Mouse (Mus musculus): ENCODE results near the gene Olfr53. TPM values are rescaled to one million over a fixed set of nuclear protein-coding genes. Genes with fewer than 3 reads are reported as not detected.

Gene Olfr53
- not detected for total RNA-seq (2023)

GRCm38 (mm10) chr7:140646152-140646551 is at the start of gene Olfr53:
Gene Olfr53 (plus strand): TSS chr7:140646452.

GRCm38 (mm10) chr7:140600969-140601368 is 45.3 kb upstream of the Olfr53 start, which contains the start of gene Olfr46:
Gene Olfr46 (plus strand): TSS chr7:140601269.

GRCm38 (mm10) chr7:140628670-140629069 is 17.6 kb upstream of the Olfr53 start, which contains the start of gene Olfr61:
Gene Olfr61 (plus strand): TSS chr7:140628970.

GRCm38 (mm10) chr7:140659630-140660029 is 13.4 kb downstream of the Olfr53 start, which contains the start of gene Olfr539:
Gene Olfr539 (plus strand): TSS chr7:140659930.

GRCm38 (mm10) chr7:140681651-140682050 is 35.4 kb downstream of the Olfr53 start, which contains the start of gene Olfr45:
Gene Olfr45 (plus strand): TSS chr7:140681951.

GRCm38 (mm10) chr7:140696967-140697366 is 50.7 kb downstream of the Olfr53 start, which contains the start of gene Olfr541:
Gene Olfr541 (plus strand): TSS chr7:140697267.

Other genes starting within 250 kb of the Olfr53 start
- gene Olfr531, start 243.5 kb upstream of the Olfr53 start, total RNA-seq (2023): not detected
- gene Olfr532, start 224.8 kb upstream of the Olfr53 start, total RNA-seq (2023): not detected
- gene Olfr533, start 183.1 kb upstream of the Olfr53 start, total RNA-seq (2023): not detected
- gene Olfr535, start 162.2 kb upstream of the Olfr53 start, total RNA-seq (2023): not detected
- gene Olfr536, start 139.1 kb upstream of the Olfr53 start, total RNA-seq (2023): not detected
- not detected for gene Olfr538, start 78.6 kb upstream of the Olfr53 start, total RNA-seq (2023)
- gene Olfr46, start 45.2 kb upstream of the Olfr53 start, total RNA-seq (2023): not detected
- not detected for gene Olfr61, start 17.5 kb upstream of the Olfr53 start, total RNA-seq (2023)
- not detected for gene Olfr539, start 13.5 kb downstream of the Olfr53 start, total RNA-seq (2023)
- gene Olfr45, start 35.5 kb downstream of the Olfr53 start, total RNA-seq (2023): not detected
- gene Olfr541, start 50.8 kb downstream of the Olfr53 start, total RNA-seq (2023): not detected
- gene Cyp2e1, start 117.3 kb downstream of the Olfr53 start, total RNA-seq (2023): not detected
- gene Syce1, start 141.4 kb downstream of the Olfr53 start, total RNA-seq (2023): not detected
- gene Zfp941, start 175.7 kb downstream of the Olfr53 start, total RNA-seq (2023): not detected
- not detected for gene Urah, start 188.6 kb downstream of the Olfr53 start, total RNA-seq (2023)
- gene Scgb1c1, start 199.1 kb downstream of the Olfr53 start, total RNA-seq (2023): not detected
- gene Odf3, start 201.4 kb downstream of the Olfr53 start, total RNA-seq (2023): not detected
- not detected for gene Gm45785, start 209.9 kb downstream of the Olfr53 start, total RNA-seq (2023)
- 108 TPM for gene Ric8a, start 210.5 kb downstream of the Olfr53 start, total RNA-seq (2023)
- 31.9 TPM for gene Bet1l, start 211.1 kb downstream of the Olfr53 start, total RNA-seq (2023)
- 77.9 TPM for gene Psmd13, start 235.5 kb downstream of the Olfr53 start, total RNA-seq (2023)
- 8.5 TPM for gene Sirt3, start 235.9 kb downstream of the Olfr53 start, total RNA-seq (2023)